Mouse (Mus musculus) spleen, postnatal 4 days (tissue): Measurements from ENCODE around the gene M1ap.

ENCODE experiments used
- DNase-seq, 2 experiments: peaks; one replicate each; pipeline ENCODE4 v3.0.0; 2022; ENCODE audit warnings: low spot score in 2 of 2

Gene M1ap

DNA sequence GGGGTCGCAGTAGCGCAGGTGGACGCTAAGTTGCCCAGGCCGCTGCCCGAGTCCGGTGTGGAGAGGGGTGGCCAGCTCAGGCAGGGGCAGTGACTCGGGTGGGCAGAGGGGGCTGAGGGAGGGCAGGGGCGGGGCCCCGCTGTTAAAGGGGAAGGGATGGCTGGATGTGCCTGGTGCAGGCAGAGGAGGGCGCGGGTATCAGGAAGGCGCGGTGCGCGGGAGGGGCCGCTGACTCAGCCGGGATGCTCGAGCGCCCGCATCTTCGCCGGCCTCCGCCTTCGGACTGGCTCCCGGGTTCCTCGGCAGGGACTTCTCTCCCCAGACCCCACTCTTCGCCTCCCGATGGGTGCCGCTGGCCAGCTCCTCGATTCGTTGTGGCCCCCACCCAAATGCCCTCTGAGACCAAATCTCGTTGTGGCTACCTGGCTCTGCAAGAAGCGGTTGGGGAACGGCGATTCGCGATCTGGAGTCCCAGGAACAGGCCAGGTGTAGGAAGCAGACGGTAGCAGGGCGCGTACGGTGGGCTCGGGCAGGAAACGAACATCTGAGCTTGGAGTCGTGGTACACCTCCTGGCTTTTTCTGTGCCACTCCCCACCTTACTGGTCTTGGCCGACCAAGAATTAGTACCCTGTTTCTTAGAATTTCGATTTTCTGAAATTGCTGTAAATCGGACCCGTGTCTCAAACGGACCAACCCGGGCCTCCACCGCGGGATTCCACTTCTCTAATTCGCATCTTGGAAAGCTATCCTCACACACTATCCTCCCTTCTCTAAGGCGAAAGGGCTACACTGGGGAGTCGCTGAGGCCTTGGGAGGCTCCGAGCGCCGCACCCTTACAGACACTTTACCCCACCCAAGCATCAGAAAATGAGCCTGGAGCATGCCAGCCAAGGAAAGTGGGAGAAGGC lies 123.9 kb downstream of the M1ap start:
- DNase-seq: peak in 1 of 2 experiments; percentile 74

DNA sequence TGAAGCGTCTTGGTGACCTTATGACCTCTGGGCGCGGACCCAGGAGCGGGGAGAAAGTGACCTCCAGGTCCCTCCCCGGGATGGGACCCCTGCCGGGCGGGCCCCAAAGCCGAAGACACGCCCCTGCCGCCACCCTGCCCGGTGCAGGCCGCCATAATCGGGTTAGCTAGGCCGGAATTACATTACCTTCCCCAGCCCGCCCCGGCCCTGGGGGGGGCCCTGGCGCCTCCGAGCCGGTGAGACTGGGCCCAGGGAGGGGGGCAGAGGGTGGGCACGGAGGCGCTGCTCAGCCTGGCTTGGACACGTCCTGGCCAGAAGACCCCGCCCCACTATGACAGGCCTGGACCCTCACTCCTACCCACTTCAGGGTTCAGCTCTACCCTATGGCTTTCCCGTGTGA lies 124.5 kb downstream of the M1ap start:
- DNase-seq: peak in 1 of 2 experiments; percentile 67

- no peak for DNase-seq
Observed at GRCm38 (mm10) chr6:83074979-83075378, 128.3 kb downstream of the M1ap start.

GRCm38 (mm10) chr6:83077630-83078323 lies 131.1 kb downstream of the M1ap start, which contains the start of gene Pcgf1:
TSS of gene Pcgf1 (plus strand) at chr6:83077869.
- DNase-seq: peak; percentile 38 to 77

- DNase-seq: peak; percentile 99 to 100
Observed at GRCm38 (mm10) chr6:83078324-83078858, 131.7 kb downstream of the M1ap start.
